Mouse (Mus musculus): Measurements from ENCODE around the gene Suclg2.

DNA sequence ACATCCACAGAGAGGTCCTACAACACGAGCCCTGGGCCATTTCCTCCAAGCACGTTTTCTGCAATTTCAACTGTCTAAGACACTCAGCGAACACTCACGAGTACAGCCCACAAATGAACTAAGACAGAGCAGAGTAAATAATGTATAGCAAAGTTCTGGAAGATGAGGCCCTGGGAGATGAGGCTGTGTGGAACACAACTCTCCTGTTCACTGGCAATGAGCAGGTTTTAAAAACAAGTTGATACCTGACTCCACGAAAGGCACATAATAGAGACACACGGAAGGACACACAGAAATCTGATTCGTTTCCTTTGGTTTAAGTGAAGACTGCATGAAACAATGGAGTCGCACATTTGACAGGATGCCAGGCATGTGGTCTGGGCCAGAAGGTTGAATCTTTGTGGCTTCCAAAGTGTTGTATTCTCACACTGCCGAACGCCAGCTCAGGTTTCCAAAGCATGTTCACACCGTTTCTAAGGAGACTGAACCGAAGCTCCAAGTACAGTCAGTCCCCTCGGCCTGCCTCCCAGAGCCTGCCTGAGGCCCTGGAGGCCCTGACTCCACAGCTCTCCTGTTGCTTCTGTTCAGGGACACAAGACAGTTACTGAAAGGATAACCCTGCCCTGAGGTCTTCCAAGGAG, 68.4 kb downstream of the Suclg2 start:
- TF ChIP-seq CTCF (IDR thresholded peaks at IDR 0.05; ENCODE audit: borderline replicate concordance, extremely low read depth, insufficient read depth, insufficient read length) (no peak), POLR2A (IDR thresholded peaks at IDR 0.05; ENCODE audit: borderline replicate concordance, extremely low read depth, insufficient read depth, insufficient read length, poor library complexity, severe bottlenecking) (no peak)
